Mouse (Mus musculus) bone marrow macrophage, adult 2 months (primary cell): ENCODE data around the gene 4931406P16Rik. TPM values are rescaled to one million over a fixed set of nuclear protein-coding genes. Genes with fewer than 3 reads are reported as not detected.

Experiments
- H3K27ac ChIP-seq: 2 replicates; pipeline ENCODE4 v1.5.1; 2012; ENCODE audit warnings: low read depth, low read length; ENCODE audit not compliant: insufficient read depth
- H3K4me1 ChIP-seq: 2 replicates; pipeline ENCODE4 v1.6.1; 2012; ENCODE audit warnings: low read length; ENCODE audit not compliant: control insufficient read depth, insufficient read depth
- H3K4me3 ChIP-seq: 2 replicates; pipeline ENCODE4 v1.5.1; 2012; ENCODE audit warnings: mild to moderate bottlenecking, low read length, moderate library complexity; ENCODE audit not compliant: insufficient read depth
- CTCF ChIP-seq: IDR thresholded peaks from 2 replicates; pipeline ENCODE4 v1.5.1; 2012; ENCODE audit warnings: low read depth, mild to moderate bottlenecking, low read length, moderate library complexity
- POLR2A ChIP-seq: IDR thresholded peaks from 2 replicates; pipeline ENCODE4 v1.6.1; 2012; ENCODE audit warnings: mild to moderate bottlenecking, low read depth, low read length, borderline replicate concordance
- polyA plus RNA-seq: library from polyadenylated mRNA; stranded (reverse); fragments of >200 nt; gene quantifications from 2 replicates; pipeline ENCODE4 v1.2.4, GENCODE M21; 2012; ENCODE audit not compliant: missing spikeins, insufficient read depth, insufficient read length

Gene 4931406P16Rik
- polyA plus RNA-seq: 16.7 and 18.4 TPM in 2 replicates

DNA sequence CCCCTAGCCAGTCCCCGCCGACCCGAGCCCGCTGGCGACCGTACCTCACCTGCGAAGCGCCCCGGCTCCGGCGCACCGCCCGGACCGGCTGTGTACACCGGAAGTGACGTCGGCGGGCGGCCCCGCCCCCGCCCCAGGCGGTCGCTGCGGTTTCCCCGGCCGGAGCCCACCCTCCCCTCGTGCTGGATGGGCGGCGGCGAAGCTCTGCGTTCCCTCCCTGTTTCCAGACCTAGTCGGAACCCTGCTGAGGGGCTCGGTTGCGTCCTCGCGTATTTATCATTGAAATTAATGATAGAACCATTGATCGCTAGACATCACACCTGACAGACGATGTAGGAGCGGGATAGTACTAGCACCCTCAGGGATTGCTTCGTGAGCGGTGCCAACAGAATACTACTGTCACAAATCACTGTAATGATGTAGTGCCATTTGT lies at the start of gene 4931406P16Rik:
Gene 4931406P16Rik, minus strand, starts transcription at position 109 of the 433 bp plus-strand sequence.
- Histone ChIP-seq H3K4me1 (no peaks in the 10 kb centered on the region; the same call in 1 of the 2 replicates), H3K4me3 (peak within 1 kb of the TSS; percentile 83), H3K27ac (peak within 1 kb of the TSS; percentile 6; the same call in 1 of the 2 replicates)
- no peak for TF ChIP-seq CTCF
- no peak for TF ChIP-seq POLR2A

DNA sequence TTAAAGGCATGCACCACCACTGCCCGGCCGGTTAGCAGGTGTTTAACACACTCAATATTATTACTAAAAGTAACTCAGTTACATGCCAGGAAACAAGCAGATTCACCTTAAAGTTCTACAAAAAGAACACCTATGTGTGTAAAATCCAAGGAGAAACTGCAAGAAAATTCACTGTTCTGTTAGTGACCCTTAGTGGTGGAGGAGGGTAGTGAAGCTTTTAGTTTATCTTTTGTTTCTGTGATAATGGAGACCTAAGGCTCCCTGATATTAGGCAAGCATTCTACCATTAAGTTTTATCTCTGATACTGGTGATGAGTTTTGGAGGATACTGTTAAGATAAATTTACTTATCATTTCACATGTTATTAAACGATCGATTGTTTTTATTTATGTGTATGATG lies 42.3 kb upstream of the 4931406P16Rik start:
- Histone ChIP-seq H3K27ac (no peak overlapping the region), H3K4me3 (no peak overlapping the region), H3K4me1 (no peaks in the 10 kb centered on the region)
- TF ChIP-seq CTCF: no peak
- TF ChIP-seq POLR2A: no peak

DNA sequence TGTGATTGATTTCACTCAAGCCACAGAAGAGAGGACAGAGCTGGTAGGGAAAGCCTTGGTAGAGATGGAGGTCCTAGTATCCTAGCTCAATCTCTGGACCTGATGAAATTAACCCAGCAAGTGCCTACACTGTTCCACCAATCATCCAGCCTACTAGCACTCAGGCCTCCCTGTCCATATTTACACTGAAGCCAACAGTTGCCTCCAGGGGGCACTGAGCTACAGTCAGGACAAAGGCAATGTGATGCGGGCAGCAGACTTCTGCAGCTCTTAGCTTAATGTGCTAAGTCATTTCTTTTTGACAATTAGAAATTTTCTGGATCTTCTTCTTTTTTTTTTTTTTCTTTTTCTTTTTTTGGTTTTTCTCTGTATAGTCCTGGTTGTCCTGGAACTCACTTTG lies 38.6 kb upstream of the 4931406P16Rik start:
- TF ChIP-seq POLR2A (no peak), CTCF (no peak)
- Histone ChIP-seq H3K4me3 (no peak overlapping the region), H3K4me1 (peaks cover 25% of the 10 kb centered on the region), H3K27ac (no peak overlapping the region)

DNA sequence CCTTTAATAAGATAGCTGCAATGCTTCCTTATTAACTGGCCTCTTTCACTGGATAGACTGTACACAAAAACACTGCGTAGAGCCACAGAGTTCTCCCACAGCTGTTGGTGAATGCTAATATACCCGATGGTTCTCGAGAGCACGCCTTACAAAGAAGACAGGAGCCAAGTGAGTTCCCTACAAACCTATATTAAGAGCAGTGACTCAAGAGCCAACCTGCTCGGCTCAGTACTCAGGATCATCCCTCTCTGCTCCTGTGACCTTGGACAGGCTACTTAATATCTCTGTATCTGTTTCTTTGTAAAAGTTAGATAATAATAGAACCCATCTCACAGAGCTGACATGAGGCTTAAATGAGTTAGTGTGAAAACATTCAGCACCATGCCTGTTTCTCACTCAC lies 36.8 kb upstream of the 4931406P16Rik start:
- peaks cover 25% of the 10 kb centered on the region for H3K4me1 ChIP-seq
- TF ChIP-seq CTCF: no peak
- no peak for TF ChIP-seq POLR2A
- H3K4me3 ChIP-seq: no peak overlapping the region
- no peak overlapping the region for H3K27ac ChIP-seq

DNA sequence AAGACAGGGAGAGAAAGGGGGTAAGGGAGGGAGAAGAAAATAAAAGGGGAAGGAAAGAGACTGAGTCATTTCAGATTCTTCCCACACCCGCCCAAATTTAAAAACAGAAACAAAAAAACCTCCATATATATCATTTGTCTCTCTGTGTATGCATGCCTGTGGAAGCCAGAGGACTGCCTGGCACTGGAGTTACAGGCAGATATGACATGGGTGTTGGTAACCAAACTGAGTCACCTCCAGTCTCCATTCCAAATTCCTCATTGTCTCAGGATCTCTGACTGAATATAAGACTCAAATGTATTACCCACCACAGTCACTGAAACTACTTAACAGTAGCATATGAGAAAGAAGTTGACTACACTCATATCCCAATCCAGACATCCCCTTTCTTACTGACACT lies 34.7 kb upstream of the 4931406P16Rik start:
- no peak for TF ChIP-seq CTCF
- no peak for TF ChIP-seq POLR2A
- Histone ChIP-seq H3K27ac (peak overlapping the region; percentile 60), H3K4me1 (peaks cover 35% of the 10 kb centered on the region), H3K4me3 (no peak overlapping the region)

DNA sequence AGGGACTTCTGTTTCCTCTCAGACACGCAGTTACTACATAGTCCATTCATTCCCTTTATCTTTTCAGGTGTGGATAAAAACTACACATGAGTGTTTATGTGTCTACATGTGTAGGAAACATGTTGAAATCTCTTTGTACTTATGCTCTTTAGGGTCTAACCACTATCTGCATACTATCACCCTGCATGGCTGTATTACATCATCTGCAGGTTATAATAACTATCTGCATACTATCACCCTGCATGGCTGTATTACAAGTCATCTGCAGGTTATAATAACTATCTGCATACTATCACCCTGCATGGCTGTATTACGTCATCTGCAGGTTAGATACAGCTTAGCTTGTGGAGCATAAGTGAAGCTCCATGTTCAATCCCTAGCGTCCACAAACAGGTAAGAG lies 33.7 kb upstream of the 4931406P16Rik start:
- TF ChIP-seq POLR2A (no peak), CTCF (no peak)
- peaks cover 44% of the 10 kb centered on the region for H3K4me1 ChIP-seq
- H3K27ac ChIP-seq: no peak overlapping the region
- H3K4me3 ChIP-seq: no peak overlapping the region

DNA sequence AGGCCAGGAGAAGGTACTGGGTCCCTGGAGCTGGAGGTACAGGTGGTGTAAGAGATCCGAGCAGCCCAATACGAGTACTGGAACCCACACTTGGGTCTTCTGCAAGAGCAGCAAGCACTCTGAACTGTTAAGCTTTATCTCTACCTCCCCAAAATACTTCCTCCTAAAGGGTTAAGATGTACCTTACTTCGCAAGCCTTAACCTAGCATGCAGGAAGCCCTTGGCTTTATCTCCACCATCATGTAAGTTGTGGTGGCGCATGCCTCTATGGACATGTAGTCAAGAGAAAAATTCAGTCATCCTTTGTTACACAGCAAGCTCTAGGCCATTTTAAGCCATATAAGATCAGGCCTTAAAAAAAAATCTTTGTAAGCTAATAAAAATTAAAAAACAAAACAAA lies 33.2 kb upstream of the 4931406P16Rik start:
- TF ChIP-seq POLR2A (no peak), CTCF (no peak)
- no peak overlapping the region for H3K27ac ChIP-seq
- no peak overlapping the region for H3K4me3 ChIP-seq
- H3K4me1 ChIP-seq: peaks cover 48% of the 10 kb centered on the region

DNA sequence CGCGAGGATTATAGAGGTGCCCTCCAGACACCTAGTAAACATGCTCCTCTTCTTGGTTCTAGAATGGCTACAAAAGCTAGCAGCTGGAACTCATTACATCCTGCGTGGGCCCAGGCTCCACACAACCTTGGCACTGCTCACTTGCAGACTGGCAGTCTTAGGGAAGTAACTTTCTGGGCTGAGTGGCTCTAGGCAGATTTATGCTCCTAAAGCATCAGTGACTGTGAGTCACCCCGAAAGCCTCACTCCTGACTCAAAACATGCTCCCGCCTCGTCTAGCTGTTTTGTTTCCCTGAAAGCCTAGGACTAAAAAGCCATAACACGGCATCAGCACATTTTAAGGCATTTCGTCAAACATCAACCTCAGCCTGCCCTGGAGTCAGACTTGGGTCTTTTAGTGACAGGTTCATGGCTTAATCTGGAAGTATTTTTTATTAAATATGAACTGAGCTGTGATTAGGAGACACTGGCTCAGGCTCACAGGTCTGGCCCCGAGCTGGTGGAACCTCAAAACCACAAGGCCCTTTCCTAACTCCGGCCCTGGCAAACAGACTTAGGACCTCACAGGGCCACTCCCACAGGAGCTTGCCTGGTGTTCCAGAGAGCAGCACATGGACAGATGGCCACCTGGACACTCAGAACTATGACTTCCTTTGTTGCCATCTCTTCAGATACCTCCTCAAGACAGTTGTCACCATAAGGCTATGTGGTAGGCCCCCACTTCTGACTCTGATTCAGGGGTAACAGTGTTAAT lies 28.9 kb upstream of the 4931406P16Rik start:
- Histone ChIP-seq H3K4me1 (peaks cover 44% of the 10 kb centered on the region), H3K27ac (peak overlapping the region; percentile 75), H3K4me3 (no peak overlapping the region)
- TF ChIP-seq CTCF (no peak), POLR2A (no peak)

DNA sequence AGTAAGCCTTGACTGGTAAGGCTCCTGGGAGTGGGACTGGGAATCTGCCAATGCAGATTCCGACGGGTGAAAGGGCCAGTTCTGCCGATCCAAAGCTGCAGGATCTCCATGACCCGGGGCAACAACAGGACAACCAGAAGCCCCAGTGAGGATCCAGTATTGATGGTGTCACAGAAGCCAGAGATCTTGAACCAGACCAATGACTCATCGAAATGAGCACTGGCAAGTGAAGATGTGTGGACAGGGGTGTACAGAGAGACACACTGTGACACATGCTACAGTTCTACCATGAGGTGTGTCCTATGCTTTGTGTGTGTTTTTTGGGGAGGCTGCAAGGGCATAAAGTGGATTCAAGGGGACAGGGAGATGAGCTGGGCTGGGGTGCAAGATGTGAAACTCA lies 27.5 kb upstream of the 4931406P16Rik start:
- H3K27ac ChIP-seq: no peak overlapping the region
- H3K4me1 ChIP-seq: peaks cover 44% of the 10 kb centered on the region
- H3K4me3 ChIP-seq: no peak overlapping the region
- TF ChIP-seq CTCF (no peak), POLR2A (no peak)

DNA sequence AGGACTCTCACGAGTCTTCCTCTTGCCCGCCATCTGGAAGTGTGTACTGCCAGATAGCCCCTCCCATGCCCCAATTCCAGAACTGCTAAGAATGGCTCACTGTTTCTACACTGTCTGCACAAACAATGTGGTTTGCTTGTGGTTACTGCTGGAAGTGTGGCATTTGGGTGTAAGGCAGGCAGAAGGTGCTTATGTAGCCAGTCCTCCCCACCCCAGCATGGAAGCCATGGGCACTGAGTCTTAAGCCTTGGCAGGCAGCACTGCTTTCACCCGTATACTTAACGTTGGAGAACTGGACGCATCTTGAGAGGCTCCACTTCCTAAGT lies 25.8 kb upstream of the 4931406P16Rik start:
- peaks cover 43% of the 10 kb centered on the region for H3K4me1 ChIP-seq
- H3K4me3 ChIP-seq: no peak overlapping the region
- no peak overlapping the region for H3K27ac ChIP-seq
- no peak for TF ChIP-seq CTCF
- TF ChIP-seq POLR2A: no peak
